Comparison of ENCODE assay signal across 20 mouse cellular contexts in genomic region chr11:95088286-95088685, GRCm38 (mm10). TPM values are rescaled to one million over a fixed set of nuclear protein-coding genes. Genes with fewer than 3 reads are reported as not detected.
A peak's percentile ranks its signal among the peaks of the same experiment; 100 is the strongest.
DNase-seq lines count a peak whose midpoint lies in the region; ATAC-seq and TF ChIP-seq lines count a peak whose summit lies in the region.
"Had no signal": no experiment of that assay in that cellular context is flagged by ENCODE, and none has a peak within 500 bp of the region (broad histone marks: within the 10 kb centered on the region; RNA-seq: fewer than 3 reads in every experiment).

No protein-coding gene starts in this region.

- no peak for ATAC-seq in kidney, embryonic 16.5 days (ENCODE audit: low FRiP score, low TSS enrichment)
- ATAC-seq in intestine, embryonic 16.5 days: no peak
- ATAC-seq: forebrain, embryonic 16.5 days; liver, postnatal 0 days had no signal

- TF ChIP-seq POLR2A in cerebellum, adult 2 months (IDR thresholded peaks at IDR 0.05; ENCODE audit: borderline replicate concordance, insufficient read depth, low read length): no peak

- H3K4me2 ChIP-seq in kidney, embryonic 16.5 days (replicated peaks; ENCODE audit: low read depth, low read length): no peak overlapping the region
- no peak overlapping the region for H3K4me2 ChIP-seq in intestine, embryonic 16.5 days (ENCODE audit: low read depth, low read length)
- H3K4me2 ChIP-seq: heart, embryonic 13.5 days; limb, embryonic 15.5 days; neural tube, embryonic 13.5 days had no signal

- intact Hi-C loops in gastrocnemius, adult 2 months (cut with DNase I): no loop called here

- H3K27ac ChIP-seq in gastrocnemius, adult 2 months: peak overlapping the region; percentile 77
- peak overlapping the region; percentile 61 for H3K27ac ChIP-seq in kidney, embryonic 16.5 days (ENCODE audit: low read length)
- peak overlapping the region; percentile 40 for H3K27ac ChIP-seq in intestine, embryonic 16.5 days (ENCODE audit: low read length)
- no peak overlapping the region for H3K27ac ChIP-seq in cerebellum, adult 2 months (ENCODE audit: insufficient read depth, low read length)
- H3K27ac ChIP-seq: heart, embryonic 13.5 days; limb, embryonic 15.5 days; neural tube, embryonic 13.5 days had no signal

- no peak overlapping the region for H3K4me3 ChIP-seq in gastrocnemius, adult 2 months
- no peak overlapping the region for H3K4me3 ChIP-seq in kidney, embryonic 16.5 days (ENCODE audit: low read length)
- H3K4me3 ChIP-seq in E14TG2a.4 (replicated peaks; ENCODE audit: low read length): peak overlapping the region; percentile 56
- no peak overlapping the region for H3K4me3 ChIP-seq in intestine, embryonic 16.5 days (ENCODE audit: low read length)
- no peak overlapping the region for H3K4me3 ChIP-seq in cerebellum, adult 2 months (replicated peaks; ENCODE audit: insufficient read depth, low read depth, low read length)
- H3K4me3 ChIP-seq: heart, embryonic 13.5 days; limb, embryonic 15.5 days; neural tube, embryonic 13.5 days had no signal

- no peak for DNase-seq in gastrocnemius, adult 2 months
- no peak for DNase-seq in gastrocnemius, postnatal 10 days
- DNase-seq in kidney, adult 9 months: no peak
- DNase-seq in cerebellum, adult 2 months: no peak
- no peak for DNase-seq in right cerebral cortex, postnatal 14 days
- DNase-seq: cerebellum, adult 9-11 months; embryo, embryonic 11 days; layer of hippocampus, adult 9-11 months; liver, postnatal 0 days had no signal

- H3K9ac ChIP-seq in kidney, embryonic 16.5 days (replicated peaks; ENCODE audit: low read length): no peak overlapping the region
- no peak overlapping the region for H3K9ac ChIP-seq in intestine, embryonic 16.5 days (ENCODE audit: low read depth, low read length)
- H3K9ac ChIP-seq: limb, embryonic 15.5 days; liver, postnatal 0 days; neural tube, embryonic 13.5 days had no signal

- no peaks in the 10 kb centered on the region for H3K27me3 ChIP-seq in kidney, embryonic 16.5 days (ENCODE audit: insufficient read depth, low read length)
- H3K27me3 ChIP-seq in E14TG2a.4 (ENCODE audit: insufficient read depth, low read length): peaks cover 33% of the 10 kb centered on the region
- H3K27me3 ChIP-seq in intestine, embryonic 16.5 days (replicated peaks; ENCODE audit: control insufficient read depth, insufficient read depth, low read length): no peaks in the 10 kb centered on the region
- no peaks in the 10 kb centered on the region for H3K27me3 ChIP-seq in cerebellum, adult 2 months (ENCODE audit: control insufficient read depth, insufficient read depth, low read length)
- H3K27me3 ChIP-seq: heart, embryonic 13.5 days; limb, embryonic 15.5 days; neural tube, embryonic 13.5 days had no signal

- H3K36me3 ChIP-seq in kidney, embryonic 16.5 days (ENCODE audit: insufficient read depth, low read length): no peaks in the 10 kb centered on the region
- H3K36me3 ChIP-seq in E14TG2a.4 (ENCODE audit: insufficient read depth, low read length): no peaks in the 10 kb centered on the region
- H3K36me3 ChIP-seq in intestine, embryonic 16.5 days (ENCODE audit: control insufficient read depth, insufficient read depth, low read length): no peaks in the 10 kb centered on the region
- H3K36me3 ChIP-seq: heart, embryonic 13.5 days; limb, embryonic 15.5 days; neural tube, embryonic 13.5 days had no signal

- TF ChIP-seq CTCF in gastrocnemius, adult 2 months (IDR thresholded peaks at IDR 0.05): no peak
- TF ChIP-seq CTCF in E14TG2a.4 (conservative IDR thresholded peaks at IDR 0.05; ENCODE audit: low read length): no peak
- no peak for TF ChIP-seq CTCF in cerebellum, adult 2 months (IDR thresholded peaks at IDR 0.05; ENCODE audit: borderline replicate concordance, insufficient read depth, low read depth, low read length)

- H3K4me1 ChIP-seq in kidney, embryonic 16.5 days (ENCODE audit: insufficient read depth, low read length): peaks cover 44% of the 10 kb centered on the region
- H3K4me1 ChIP-seq in E14TG2a.4 (replicated peaks; ENCODE audit: low read depth, low read length): peaks cover 68% of the 10 kb centered on the region
- peaks cover 23% of the 10 kb centered on the region for H3K4me1 ChIP-seq in intestine, embryonic 16.5 days (ENCODE audit: control insufficient read depth, insufficient read depth, low read length)
- H3K4me1 ChIP-seq in cerebellum, adult 2 months (ENCODE audit: control insufficient read depth, insufficient read depth, low read length): peaks cover 9% of the 10 kb centered on the region

- no peaks in the 10 kb centered on the region for H3K9me3 ChIP-seq in kidney, embryonic 16.5 days (ENCODE audit: low read length)
- peaks cover 4% of the 10 kb centered on the region; the same call in 1 of the 2 replicates for H3K9me3 ChIP-seq in E14TG2a.4 (ENCODE audit: low read length)
- no peaks in the 10 kb centered on the region for H3K9me3 ChIP-seq in intestine, embryonic 16.5 days (ENCODE audit: control insufficient read depth, low read length)
- H3K9me3 ChIP-seq: heart, embryonic 13.5 days; limb, embryonic 15.5 days; neural tube, embryonic 13.5 days had no signal

- WGBS in kidney, embryonic 16.5 days: 65% methylated on average over 7 of the region's 7 CpGs
- 54% methylated on average over 7 of the region's 7 CpGs for WGBS in intestine, embryonic 16.5 days
- WGBS in cerebellum, adult 2 months: 68% methylated on average over 7 of the region's 7 CpGs

RNA-seq across cellular contexts. Expression of gene Itga3, which starts 11.7 kb away (rescaled TPM):
- 1 to 10 TPM; 4.3 to 5.2 TPM for total RNA-seq in gastrocnemius, adult 2 months (2021)
- 1 to 10 TPM; 3.4 to 4.6 TPM for total RNA-seq in gastrocnemius, postnatal 10 days (2021)
- 25.5 and 25.8 TPM in 2 replicates for polyA plus RNA-seq in kidney, embryonic 16.5 days (2015; fragmentation: Nextera tagmentation; extraction: Ambion mirVana)
- 35.7 and 39.9 TPM in 2 replicates for polyA plus RNA-seq in intestine, embryonic 16.5 days (2015; fragmentation: Nextera tagmentation; extraction: Ambion mirVana)
- polyA plus RNA-seq in cerebellum, adult 2 months (2012; rRNA removed): 49.4 and 55.5 TPM in 2 replicates

RNA-seq across cellular contexts. Expression of gene Dlx3, which starts 31.6 kb away (rescaled TPM):
- not detected for total RNA-seq in gastrocnemius, adult 2 months (2021)
- 1 to 10 TPM in 1 of 2 experiments, not detected in 1; 2.7 TPM for total RNA-seq in gastrocnemius, postnatal 10 days (2021)
- 1.1 TPM in 2 replicates for polyA plus RNA-seq in kidney, embryonic 16.5 days (2015; fragmentation: Nextera tagmentation; extraction: Ambion mirVana)
- 0.64 and 0.71 TPM in 2 replicates for polyA plus RNA-seq in intestine, embryonic 16.5 days (2015; fragmentation: Nextera tagmentation; extraction: Ambion mirVana)
- polyA plus RNA-seq in cerebellum, adult 2 months (2012; rRNA removed): 0.38 TPM in 2 replicates
- total RNA-seq: adrenal gland, adult 8-10 months; gastrocnemius, postnatal 14 days; left cerebral cortex, postnatal 10 days had no signal
- polyA plus RNA-seq: heart, embryonic 13.5 days; liver, postnatal 0 days had no signal

RNA-seq across cellular contexts. Expression of gene Pdk2, which starts 47.1 kb away (rescaled TPM):
- total RNA-seq in gastrocnemius, adult 2 months (2021): 100 to 1,000 TPM; 471 to 485 TPM
- total RNA-seq in gastrocnemius, postnatal 10 days (2021): 100 to 1,000 TPM; 345 to 347 TPM
- 72.3 and 85.2 TPM in 2 replicates for polyA plus RNA-seq in kidney, embryonic 16.5 days (2015; fragmentation: Nextera tagmentation; extraction: Ambion mirVana)
- 42.2 and 48.2 TPM in 2 replicates for polyA plus RNA-seq in intestine, embryonic 16.5 days (2015; fragmentation: Nextera tagmentation; extraction: Ambion mirVana)
- 219 and 247 TPM in 2 replicates for polyA plus RNA-seq in cerebellum, adult 2 months (2012; rRNA removed)

RNA-seq across cellular contexts. Expression of gene Dlx4, which starts 57.8 kb away (rescaled TPM):
- not detected for total RNA-seq in gastrocnemius, adult 2 months (2021)
- total RNA-seq in gastrocnemius, postnatal 10 days (2021): under 1 TPM in 1 of 2 experiments, not detected in 1; 0.32 TPM
- 0.08 TPM in 1 of 2 replicates, not detected in the other for polyA plus RNA-seq in kidney, embryonic 16.5 days (2015; fragmentation: Nextera tagmentation; extraction: Ambion mirVana)
- 0.11 and 0.12 TPM in 2 replicates for polyA plus RNA-seq in intestine, embryonic 16.5 days (2015; fragmentation: Nextera tagmentation; extraction: Ambion mirVana)
- polyA plus RNA-seq in cerebellum, adult 2 months (2012; rRNA removed): 0.70 and 1.4 TPM in 2 replicates
- total RNA-seq: gastrocnemius, postnatal 14 days; left cerebral cortex, postnatal 10 days had no signal
- polyA plus RNA-seq: forebrain, embryonic 16.5 days; hindbrain, embryonic 11.5 days; neural tube, embryonic 13.5 days had no signal
